In the genomic region with DNA sequence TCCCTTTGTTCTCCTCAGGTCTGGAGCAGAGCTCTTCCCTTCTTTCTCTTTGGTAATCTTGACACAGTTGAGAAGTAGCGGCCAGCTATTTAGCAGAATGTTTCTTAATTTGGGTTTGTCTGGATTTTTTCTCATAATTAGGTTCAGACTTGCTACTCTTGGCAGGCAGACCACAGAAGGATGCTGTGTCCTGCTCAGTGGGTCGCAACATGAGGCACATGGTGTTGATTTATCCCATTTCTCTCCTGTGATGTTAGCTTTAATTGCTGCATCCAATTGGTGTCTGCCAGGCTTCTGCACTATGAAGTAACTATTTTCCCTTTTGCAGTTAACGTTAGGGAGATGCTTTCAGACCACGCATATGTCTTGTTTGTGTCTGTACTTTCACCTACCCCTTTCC, we compare ENCODE assay signal across 19 mouse cellular contexts.
"Had no signal": no experiment of that assay in that cellular context is flagged by ENCODE, and none has a peak within 500 bp of the region (broad histone marks: within the 10 kb centered on the region; RNA-seq: fewer than 3 reads in every experiment).

No protein-coding gene starts in this region.

- DNase-seq: kidney, postnatal 25 days; layer of hippocampus, adult 9-11 months; lung, adult 18-20 months; lung, postnatal 10 days; lung, postnatal 36 days; right cerebral cortex, postnatal 25 days; thymus, adult 18-20 months; thymus, postnatal 36 days had no signal

- H3K27me3 ChIP-seq: liver, embryonic 15.5 days; lung, embryonic 15.5 days; megakaryocyte, embryonic 14.5 days; midbrain, embryonic 13.5 days had no signal

- H3K9ac ChIP-seq: liver, embryonic 15.5 days; lung, embryonic 15.5 days; midbrain, embryonic 13.5 days had no signal

- ATAC-seq: midbrain, embryonic 13.5 days; midbrain, embryonic 16.5 days had no signal

- H3K4me1 ChIP-seq: liver, embryonic 15.5 days; megakaryocyte, embryonic 14.5 days; midbrain, embryonic 10.5 days; midbrain, embryonic 13.5 days had no signal

- H3K36me3 ChIP-seq: liver, embryonic 15.5 days; lung, embryonic 15.5 days; midbrain, embryonic 10.5 days; midbrain, embryonic 13.5 days had no signal

- H3K4me2 ChIP-seq: liver, embryonic 11.5 days; liver, embryonic 15.5 days; lung, embryonic 15.5 days; midbrain, embryonic 13.5 days had no signal

- H3K27ac ChIP-seq: kidney, postnatal 0 days; layer of hippocampus, adult 2 months; left cerebral cortex, adult 2 months; liver, embryonic 15.5 days; lung, embryonic 15.5 days; midbrain, embryonic 10.5 days; midbrain, embryonic 13.5 days had no signal

- H3K4me3 ChIP-seq: layer of hippocampus, adult 2 months; left cerebral cortex, adult 2 months; liver, embryonic 15.5 days; lung, embryonic 15.5 days; megakaryocyte, embryonic 14.5 days; midbrain, embryonic 10.5 days; midbrain, embryonic 13.5 days; myocyte had no signal

- H3K9me3 ChIP-seq: liver, embryonic 15.5 days; lung, embryonic 15.5 days; midbrain, embryonic 10.5 days; midbrain, embryonic 13.5 days had no signal
